Mouse (Mus musculus) G1E (cell line): ENCODE results near the gene Kalrn.

ENCODE experiments used
- CTCF ChIP-seq: IDR thresholded peaks from 2 replicates; pipeline ENCODE4 v1.5.1; 2012; ENCODE audit warnings: low read depth, low read length, inconsistent platforms, mixed read lengths
- GATA1 ChIP-seq: IDR thresholded peaks from 2 replicates; pipeline ENCODE4 v1.6.1; 2012; ENCODE audit warnings: borderline replicate concordance, low read length, inconsistent platforms, mixed read lengths
- TAL1 ChIP-seq: conservative IDR thresholded peaks from 2 replicates; pipeline ENCODE4 v1.6.1; 2012; ENCODE audit warnings: low read depth, low read length, inconsistent platforms, mixed read lengths

DNA sequence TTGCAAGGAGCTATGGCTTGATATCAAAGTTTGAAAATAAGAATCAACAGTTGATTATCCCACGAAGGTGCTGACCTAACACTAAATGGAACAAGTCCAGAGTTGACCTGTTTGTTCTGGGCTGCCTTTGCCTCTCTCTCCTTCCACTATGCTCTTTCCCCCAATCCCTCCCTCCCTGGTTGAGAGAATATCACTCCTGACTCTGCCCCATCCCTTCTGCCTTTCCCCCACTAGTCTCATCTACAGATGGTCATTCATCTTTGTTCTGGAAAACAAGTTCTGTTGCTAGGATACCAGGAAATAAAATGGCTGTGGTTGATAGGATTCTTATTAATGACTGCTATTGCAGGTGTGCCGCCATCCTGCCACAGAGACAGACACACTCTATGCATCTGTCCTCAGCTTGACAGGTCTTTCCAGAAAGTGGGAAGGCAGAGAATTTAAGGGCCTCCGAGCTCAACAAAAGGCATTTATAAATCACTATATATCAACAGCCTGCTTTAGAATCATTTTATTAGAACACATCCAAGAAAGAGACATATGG, 421.7 kb downstream of the Kalrn start:
- TF ChIP-seq CTCF (no peak), TAL1 (no peak), GATA1 (no peak)
